Mouse (Mus musculus) myocyte (in vitro differentiated cells): Measurements from ENCODE around the gene Psmd8.
"Not testable (repeated sequence)": the region's sequence is repeated elsewhere in the genome, so short reads cannot be mapped to it uniquely, and the experiment has no call there.

ENCODE experiments used
- CEBPB ChIP-seq: IDR thresholded peaks from 2 replicates; pipeline ENCODE4 v1.6.1; 2011; ENCODE audit warnings: mild to moderate bottlenecking, moderate library complexity; ENCODE audit not compliant: poor library complexity, insufficient read depth, severe bottlenecking
- MYOD1 ChIP-seq, 3 experiments: IDR thresholded peaks; one replicate each; pipeline ENCODE4 v1.6.1; 2011; ENCODE audit warnings: control low read depth in 2 of 3, low read depth in 2 of 3, mild to moderate bottlenecking in 2 of 3, moderate library complexity in 1 of 3; ENCODE audit not compliant: insufficient read length in 2 of 3, control insufficient read depth in 1 of 3
- POLR2A ChIP-seq: IDR thresholded peaks from one replicate; pipeline ENCODE4 v1.6.1; 2011; ENCODE audit warnings: low read depth, mild to moderate bottlenecking, control low read depth, moderate library complexity; ENCODE audit not compliant: insufficient read length
- TCF12 ChIP-seq: IDR thresholded peaks from one replicate; pipeline ENCODE4 v1.6.1; 2011; ENCODE audit warnings: mild to moderate bottlenecking, control low read depth; ENCODE audit not compliant: poor library complexity, insufficient read depth, severe bottlenecking
- TCF3 ChIP-seq: IDR thresholded peaks from one replicate; pipeline ENCODE4 v1.6.1; 2011; ENCODE audit warnings: low read depth, control low read depth; ENCODE audit not compliant: insufficient read length
- USF1 ChIP-seq: IDR thresholded peaks from one replicate; pipeline ENCODE4 v1.6.1; 2011; ENCODE audit warnings: low read depth, mild to moderate bottlenecking, control low read depth, moderate library complexity

DNA sequence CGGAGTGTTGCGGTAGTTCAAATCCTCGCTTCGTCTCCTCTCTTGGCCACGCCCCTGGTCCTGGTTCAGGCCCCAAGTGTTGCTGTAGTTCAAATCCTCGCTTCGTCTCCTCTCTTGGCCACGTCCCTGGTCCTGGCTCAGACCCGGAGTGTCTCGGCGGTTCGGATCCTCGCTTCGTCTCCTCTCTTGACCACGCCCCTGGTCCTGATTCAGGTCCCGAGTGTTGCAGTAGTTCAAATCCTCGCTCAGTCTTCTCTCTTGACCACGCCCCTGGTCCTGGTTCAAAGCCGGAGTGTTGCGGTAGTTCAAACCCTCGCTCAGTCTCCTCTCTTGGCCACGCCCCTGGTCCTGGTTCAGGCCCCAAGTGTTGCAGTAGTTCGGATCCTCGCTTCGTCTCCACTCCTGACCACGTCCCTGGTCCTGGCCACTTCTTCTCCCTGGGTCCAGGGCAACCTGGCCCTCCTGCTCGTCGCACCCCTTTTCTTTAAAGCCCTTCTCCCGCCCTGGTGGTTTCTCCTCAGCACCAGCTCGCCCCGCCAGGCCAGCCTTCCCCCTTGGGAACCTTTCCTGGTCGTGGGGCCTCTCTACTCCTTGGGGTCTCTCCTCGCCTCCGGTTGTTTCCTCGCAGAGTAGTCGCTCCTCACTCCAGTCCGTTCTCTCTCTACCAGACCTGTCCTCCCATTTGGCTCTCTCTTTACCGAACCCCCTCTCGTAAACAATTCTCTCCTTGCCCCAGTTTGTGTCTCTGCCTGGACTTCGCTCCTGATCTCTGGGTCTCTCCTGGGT, 32.5 kb upstream of the Psmd8 start:
- TF ChIP-seq TCF12; POLR2A; TCF3; CEBPB; USF1; MYOD1 (IDR thresholded peaks at IDR 0.05; ENCODE audit: control insufficient read depth in 1 of 3, insufficient read length in 2 of 3, low read depth in 2 of 3): not testable (repeated sequence)
